Mouse (Mus musculus): ENCODE data around the gene Utf1. TPM values are rescaled to one million over a fixed set of nuclear protein-coding genes. Genes with fewer than 3 reads are reported as not detected.
A peak's percentile ranks its signal among the peaks of the same experiment; 100 is the strongest.

The Utf1 gene
- not detected in 2 replicates for polyA plus RNA-seq (2016; fragmentation: Nextera tagmentation; extraction: Ambion mirVana)

GRCm38 (mm10) chr7:139943674-139944281, at the start of gene Utf1:
Utf1 (plus strand) TSS chr7:139943789.
- Histone ChIP-seq H3K36me3 (no peaks in the 10 kb centered on the region), H3K27ac (no peak within 1 kb of the TSS), H3K9me3 (no peaks in the 10 kb centered on the region), H3K4me3 (peak within 1 kb of the TSS; percentile 45), H3K4me1 (replicated peaks) (peaks cover 14% of the 10 kb centered on the region), H3K27me3 (ENCODE audit: insufficient read depth, poor library complexity, severe bottlenecking) (peaks cover 94% of the 10 kb centered on the region)
- 1% methylated on average over 59 of the region's 59 CpGs for WGBS
- DNase-seq (ENCODE audit: low spot score): peak; percentile 61

GRCm38 (mm10) chr7:139894655-139895557, 48.7 kb upstream of the Utf1 start, which contains the start of gene Kndc1:
Kndc1 (plus strand) TSS chr7:139894696.
- H3K27me3 ChIP-seq (ENCODE audit: insufficient read depth, poor library complexity, severe bottlenecking): peaks cover 59% of the 10 kb centered on the region
- H3K4me1 ChIP-seq (replicated peaks): peaks cover 14% of the 10 kb centered on the region
- peak within 1 kb of the TSS; percentile 31; the same call in 1 of the 2 replicates for H3K27ac ChIP-seq
- DNase-seq (ENCODE audit: low spot score): peak; percentile 53
- 1% methylated on average over 50 of the region's 50 CpGs for WGBS
- peak within 1 kb of the TSS; percentile 65 for H3K4me3 ChIP-seq
- H3K36me3 ChIP-seq: no peaks in the 10 kb centered on the region
- H3K9me3 ChIP-seq: no peaks in the 10 kb centered on the region

- no peak for DNase-seq (ENCODE audit: low spot score)
- 81% methylated on average over 7 of the region's 7 CpGs for WGBS
- Histone ChIP-seq H3K4me1 (replicated peaks) (peaks cover 14% of the 10 kb centered on the region), H3K27me3 (ENCODE audit: insufficient read depth, poor library complexity, severe bottlenecking) (peaks cover 63% of the 10 kb centered on the region), H3K4me3 (no peak overlapping the region), H3K36me3 (no peaks in the 10 kb centered on the region), H3K27ac (no peak overlapping the region), H3K9me3 (no peaks in the 10 kb centered on the region)
These were observed 47.3 kb upstream of the Utf1 start for GRCm38 (mm10) chr7:139896271-139896670.

- H3K27me3 ChIP-seq (ENCODE audit: insufficient read depth, poor library complexity, severe bottlenecking): peaks cover 63% of the 10 kb centered on the region
- H3K4me3 ChIP-seq: no peak overlapping the region
- no peaks in the 10 kb centered on the region for H3K9me3 ChIP-seq
- H3K36me3 ChIP-seq: no peaks in the 10 kb centered on the region
- peaks cover 14% of the 10 kb centered on the region for H3K4me1 ChIP-seq (replicated peaks)
- 87% methylated on average over 7 of the region's 7 CpGs for WGBS
- no peak for DNase-seq (ENCODE audit: low spot score)
- H3K27ac ChIP-seq: no peak overlapping the region
These were observed 46.8 kb upstream of the Utf1 start for GRCm38 (mm10) chr7:139896796-139897195.

- Histone ChIP-seq H3K4me1 (replicated peaks) (peaks cover 14% of the 10 kb centered on the region), H3K36me3 (no peaks in the 10 kb centered on the region), H3K27ac (no peak overlapping the region), H3K9me3 (no peaks in the 10 kb centered on the region), H3K4me3 (no peak overlapping the region), H3K27me3 (ENCODE audit: insufficient read depth, poor library complexity, severe bottlenecking) (peaks cover 51% of the 10 kb centered on the region)
- 76% methylated on average over 2 of the region's 2 CpGs for WGBS
- DNase-seq (ENCODE audit: low spot score): no peak
These were observed 45.0 kb upstream of the Utf1 start for GRCm38 (mm10) chr7:139898606-139899005.

- 81% methylated on average over 7 of the region's 7 CpGs for WGBS
- no peak for DNase-seq (ENCODE audit: low spot score)
These were observed 44.1 kb upstream of the Utf1 start for GRCm38 (mm10) chr7:139899505-139899904.

GRCm38 (mm10) chr7:139900456-139900855, 43.1 kb upstream of the Utf1 start:
- H3K27me3 ChIP-seq (ENCODE audit: insufficient read depth, poor library complexity, severe bottlenecking): peaks cover 40% of the 10 kb centered on the region
- peaks cover 9% of the 10 kb centered on the region for H3K4me1 ChIP-seq (replicated peaks)

More at GRCm38 (mm10) chr7:139899505-139899904, 44.1 kb upstream of the Utf1 start:
- H3K4me3 ChIP-seq: no peak overlapping the region
- peaks cover 9% of the 10 kb centered on the region for H3K4me1 ChIP-seq (replicated peaks)
- no peak overlapping the region for H3K27ac ChIP-seq
- no peaks in the 10 kb centered on the region for H3K36me3 ChIP-seq
- H3K27me3 ChIP-seq (ENCODE audit: insufficient read depth, poor library complexity, severe bottlenecking): peaks cover 48% of the 10 kb centered on the region
- H3K9me3 ChIP-seq: no peaks in the 10 kb centered on the region

GRCm38 (mm10) chr7:139900896-139901295, 42.7 kb upstream of the Utf1 start:
- Histone ChIP-seq H3K9me3 (no peaks in the 10 kb centered on the region), H3K27me3 (ENCODE audit: insufficient read depth, poor library complexity, severe bottlenecking) (peaks cover 35% of the 10 kb centered on the region), H3K36me3 (no peaks in the 10 kb centered on the region), H3K27ac (no peak overlapping the region), H3K4me3 (no peak overlapping the region), H3K4me1 (replicated peaks) (peaks cover 14% of the 10 kb centered on the region)
- WGBS: 87% methylated on average over 6 of the region's 6 CpGs
- no peak for DNase-seq (ENCODE audit: low spot score)

More at GRCm38 (mm10) chr7:139900456-139900855, 43.1 kb upstream of the Utf1 start:
- 93% methylated on average over 7 of the region's 7 CpGs for WGBS
- H3K9me3 ChIP-seq: no peaks in the 10 kb centered on the region
- no peak overlapping the region for H3K27ac ChIP-seq
- no peak overlapping the region for H3K4me3 ChIP-seq
- H3K36me3 ChIP-seq: no peaks in the 10 kb centered on the region
- DNase-seq (ENCODE audit: low spot score): no peak

- H3K4me1 ChIP-seq (replicated peaks): peaks cover 17% of the 10 kb centered on the region
- 31% methylated on average over 1 of the region's 1 CpGs for WGBS
- DNase-seq (ENCODE audit: low spot score): no peak
These were observed 41.6 kb upstream of the Utf1 start for GRCm38 (mm10) chr7:139901981-139902380.

GRCm38 (mm10) chr7:139905261-139905660, 38.3 kb upstream of the Utf1 start:
- Histone ChIP-seq H3K4me3 (peak overlapping the region; percentile 30), H3K4me1 (replicated peaks) (peaks cover 34% of the 10 kb centered on the region), H3K27ac (peak overlapping the region; percentile 67; the same call in 1 of the 2 replicates), H3K27me3 (ENCODE audit: insufficient read depth, poor library complexity, severe bottlenecking) (peaks cover 28% of the 10 kb centered on the region), H3K36me3 (no peaks in the 10 kb centered on the region), H3K9me3 (no peaks in the 10 kb centered on the region)
- WGBS: 25% methylated on average over 6 of the region's 6 CpGs
- DNase-seq (ENCODE audit: low spot score): no peak

More at GRCm38 (mm10) chr7:139901981-139902380, 41.6 kb upstream of the Utf1 start:
- Histone ChIP-seq H3K9me3 (no peaks in the 10 kb centered on the region), H3K36me3 (no peaks in the 10 kb centered on the region), H3K27me3 (ENCODE audit: insufficient read depth, poor library complexity, severe bottlenecking) (peaks cover 31% of the 10 kb centered on the region), H3K27ac (no peak overlapping the region), H3K4me3 (no peak overlapping the region)

GRCm38 (mm10) chr7:139905661-139906060, 37.9 kb upstream of the Utf1 start:
- H3K27me3 ChIP-seq (ENCODE audit: insufficient read depth, poor library complexity, severe bottlenecking): peaks cover 31% of the 10 kb centered on the region
- no peaks in the 10 kb centered on the region for H3K36me3 ChIP-seq
- H3K27ac ChIP-seq: peak overlapping the region; percentile 67; the same call in 1 of the 2 replicates
- peak; percentile 67 for DNase-seq (ENCODE audit: low spot score)
- peak overlapping the region; percentile 30 for H3K4me3 ChIP-seq
- H3K9me3 ChIP-seq: no peaks in the 10 kb centered on the region
- H3K4me1 ChIP-seq (replicated peaks): peaks cover 38% of the 10 kb centered on the region
- 6% methylated on average over 6 of the region's 6 CpGs for WGBS

GRCm38 (mm10) chr7:139908176-139908575, 35.4 kb upstream of the Utf1 start:
- peaks cover 48% of the 10 kb centered on the region for H3K27me3 ChIP-seq (ENCODE audit: insufficient read depth, poor library complexity, severe bottlenecking)
- DNase-seq (ENCODE audit: low spot score): no peak
- H3K27ac ChIP-seq: 0 out of 2 replicates have a peak overlapping the region, but pooled peaks have one; percentile 2
- no peak overlapping the region for H3K4me3 ChIP-seq
- H3K36me3 ChIP-seq: no peaks in the 10 kb centered on the region
- 75% methylated on average over 5 of the region's 5 CpGs for WGBS
- no peaks in the 10 kb centered on the region for H3K9me3 ChIP-seq
- peaks cover 38% of the 10 kb centered on the region for H3K4me1 ChIP-seq (replicated peaks)

- Histone ChIP-seq H3K27me3 (ENCODE audit: insufficient read depth, poor library complexity, severe bottlenecking) (peaks cover 52% of the 10 kb centered on the region), H3K27ac (no peak overlapping the region), H3K36me3 (no peaks in the 10 kb centered on the region), H3K4me1 (replicated peaks) (peaks cover 45% of the 10 kb centered on the region), H3K9me3 (no peaks in the 10 kb centered on the region), H3K4me3 (no peak overlapping the region)
- no peak for DNase-seq (ENCODE audit: low spot score)
- WGBS: 52% methylated on average over 6 of the region's 6 CpGs
These were observed 34.1 kb upstream of the Utf1 start for GRCm38 (mm10) chr7:139909469-139909868.

Data from hindbrain, embryonic 10.5 days (tissue).